Mouse (Mus musculus) ES-E14 (cell line): ENCODE results near the gene Kcnh2. TPM values are rescaled to one million over a fixed set of nuclear protein-coding genes. Genes with fewer than 3 reads are reported as not detected.

ENCODE experiments used
- DNase-seq: peaks from one replicate; pipeline ENCODE4 v3.0.0-alpha.2; 2013; ENCODE audit warnings: low read depth, low spot score
- H3K27ac ChIP-seq: 2 replicates; pipeline ENCODE4 v1.5.1; 2012; ENCODE audit warnings: low read depth, mild to moderate bottlenecking, low read length, moderate library complexity, mixed read lengths; ENCODE audit not compliant: poor library complexity, insufficient read depth, severe bottlenecking
- H3K36me3 ChIP-seq: 2 replicates; pipeline ENCODE4 v1.6.1; 2012; ENCODE audit warnings: mild to moderate bottlenecking, low read length, moderate library complexity, mixed read lengths; ENCODE audit not compliant: control insufficient read depth, poor library complexity, insufficient read depth, severe bottlenecking
- H3K4me1 ChIP-seq, 2 experiments: fragments of 150-350 bp in 1 of 2; sonication (generic) in 1 of 2; 2 replicates each; pipeline ENCODE4 v1.6.1; 2012; ENCODE audit warnings: low read length in 2 of 2, mild to moderate bottlenecking in 1 of 2, mixed read lengths in 1 of 2; ENCODE audit not compliant: control insufficient read depth in 2 of 2, insufficient read depth in 2 of 2, poor library complexity in 1 of 2
- H3K4me3 ChIP-seq, 2 experiments: fragments of 150-350 bp in 1 of 2; sonication (generic) in 1 of 2; 2 replicates each; pipeline ENCODE4 v1.5.1; 2012; ENCODE audit warnings: low read length in 2 of 2, low read depth in 1 of 2, mild to moderate bottlenecking in 1 of 2, mixed read lengths in 1 of 2; ENCODE audit not compliant: insufficient read depth in 1 of 2, poor library complexity in 1 of 2, severe bottlenecking in 1 of 2
- H3K9ac ChIP-seq: 2 replicates; pipeline ENCODE4 v1.6.1; 2012; ENCODE audit warnings: low read depth, mild to moderate bottlenecking, low read length, mixed read lengths; ENCODE audit not compliant: poor library complexity, insufficient read depth, severe bottlenecking
- H3K9me3 ChIP-seq: fragments of 150-350 bp; sonication (generic); 2 replicates; pipeline ENCODE4 v1.6.1; 2012; ENCODE audit warnings: low read depth, mild to moderate bottlenecking, low read length; ENCODE audit not compliant: control insufficient read depth, insufficient read depth
- CHD2 ChIP-seq: IDR thresholded peaks from 2 replicates; pipeline ENCODE4 v1.6.1; 2014; ENCODE audit warnings: mild to moderate bottlenecking, low read depth, low read length, inconsistent platforms
- HCFC1 ChIP-seq: IDR thresholded peaks from 2 replicates; pipeline ENCODE4 v1.6.1; 2012; ENCODE audit warnings: low read length, inconsistent platforms, borderline replicate concordance; ENCODE audit not compliant: insufficient read depth
- MAFK ChIP-seq: IDR thresholded peaks from 2 replicates; pipeline ENCODE4 v1.6.1; 2014; ENCODE audit warnings: mild to moderate bottlenecking, low read depth, low read length, inconsistent platforms; ENCODE audit not compliant: insufficient read depth
- ZC3H11A ChIP-seq: IDR thresholded peaks from 2 replicates; pipeline ENCODE4 v1.6.1; 2012; ENCODE audit warnings: low read depth, mild to moderate bottlenecking, inconsistent platforms, low read length, borderline replicate concordance
- ZNF384 ChIP-seq: IDR thresholded peaks from 2 replicates; pipeline ENCODE4 v1.6.1; 2012; ENCODE audit warnings: low read depth, low read length, inconsistent platforms
- in situ Hi-C, 2 experiments: fragments of 600-800 bp; cut with MboI; formaldehyde crosslinking; loops; one replicate each; pipeline ENCODE4 v1.15.1; 2025; ENCODE audit warnings: low sequenced_read_pairs in 2 of 2, inconsistent platforms in 1 of 2; ENCODE audit not compliant: unreplicated experiment in 2 of 2
- total RNA-seq: library from RNA; depleted of rRNA; stranded (reverse); fragments of 300-350 nt; gene quantifications from 2 replicates; pipeline ENCODE4 v1.2.3, GENCODE M21; 2012

Gene Kcnh2
- total RNA-seq, 1 experiment, result 6.5 TPM

- Histone ChIP-seq H3K4me1 (peaks cover 2 to 21% of the 10 kb centered on the region in 2 experiments; a peak in 2 of 4 replicates), H3K9me3 (no peaks in the 10 kb centered on the region)
- in situ Hi-C loops, result no loop called here
Measured at GRCm38 (mm10) chr5:24352251-24352859, 951 bp upstream of the Kcnh2 start.

GRCm38 (mm10) chr5:24351701-24352171 lies 332 bp upstream of the Kcnh2 start:
- Histone ChIP-seq H3K9ac (no peak overlapping the region), H3K27ac (no peak overlapping the region), H3K4me1 (peaks cover 2 to 21% of the 10 kb centered on the region in 2 experiments; a peak in 2 of 4 replicates), H3K36me3 (no peaks in the 10 kb centered on the region), H3K4me3 (peak overlapping the region; percentile 86 to 95), H3K9me3 (no peaks in the 10 kb centered on the region)
- in situ Hi-C loops, result no loop called here
- peak; percentile 63 for DNase-seq
- TF ChIP-seq CHD2 (no peak), ZC3H11A (no peak), ZNF384 (no peak), HCFC1 (no peak), MAFK (no peak)

More at GRCm38 (mm10) chr5:24352251-24352859, 951 bp upstream of the Kcnh2 start:
- peak overlapping the region; percentile 86 to 95 for H3K4me3 ChIP-seq
- TF ChIP-seq MAFK, result no peak
- no peak for TF ChIP-seq HCFC1
- TF ChIP-seq ZC3H11A, result no peak
- no peak for TF ChIP-seq ZNF384
- no peak for TF ChIP-seq CHD2
- no peaks in the 10 kb centered on the region for H3K36me3 ChIP-seq
- no peak overlapping the region for H3K27ac ChIP-seq
- DNase-seq, result no peak
- H3K9ac ChIP-seq, result no peak overlapping the region

- Histone ChIP-seq H3K4me3 (peak overlapping the region; percentile 75 to 86), H3K9me3 (no peaks in the 10 kb centered on the region), H3K36me3 (no peaks in the 10 kb centered on the region), H3K4me1 (peaks cover 2 to 21% of the 10 kb centered on the region in 2 experiments; a peak in 2 of 4 replicates), H3K9ac (peak overlapping the region; percentile 78; the same call in 1 of the 2 replicates), H3K27ac (no peak overlapping the region)
- TF ChIP-seq ZNF384 (no peak), ZC3H11A (no peak), HCFC1 (no peak), MAFK (no peak), CHD2 (no peak)
- in situ Hi-C loops, result no loop called here
- DNase-seq, result no peak
Measured at GRCm38 (mm10) chr5:24350531-24351250, 713 bp downstream of the Kcnh2 start.

GRCm38 (mm10) chr5:24350073-24350472 lies 1.3 kb downstream of the Kcnh2 start:
- H3K4me3 ChIP-seq, result peak overlapping the region in 1 of 2 experiments; percentile 0; a peak in 1 of 4 replicates
- in situ Hi-C loops, result no loop called here
- H3K27ac ChIP-seq, result no peak overlapping the region
- no peak overlapping the region for H3K9ac ChIP-seq
- H3K4me1 ChIP-seq, result peaks cover 2 to 21% of the 10 kb centered on the region in 2 experiments; a peak in 2 of 4 replicates
- H3K36me3 ChIP-seq, result no peaks in the 10 kb centered on the region
- TF ChIP-seq MAFK, result no peak
- DNase-seq, result no peak
- H3K9me3 ChIP-seq, result no peaks in the 10 kb centered on the region
